Mouse (Mus musculus) megakaryocyte, embryonic 14.5 days (primary cell): Measurements from ENCODE around the gene Impad1. TPM values are rescaled to one million over a fixed set of nuclear protein-coding genes. Genes with fewer than 3 reads are reported as not detected.

Source experiments
- H3K27me3 ChIP-seq: replicated peaks from 2 replicates; pipeline ENCODE3; 2012; ENCODE audit warnings: inconsistent platforms
- H3K36me3 ChIP-seq: replicated peaks from 2 replicates; pipeline ENCODE3; 2012; ENCODE audit warnings: low read length, inconsistent platforms, mixed read lengths
- H3K4me1 ChIP-seq: 2 replicates; pipeline ENCODE4 v1.6.1; 2012; ENCODE audit warnings: inconsistent platforms
- H3K4me3 ChIP-seq: replicated peaks from 2 replicates; pipeline ENCODE3; 2012; ENCODE audit warnings: moderate library complexity, mild to moderate bottlenecking, inconsistent platforms
- H3K9me3 ChIP-seq: 2 replicates; pipeline ENCODE4 v1.6.1; 2012; ENCODE audit warnings: inconsistent platforms
- FLI1 ChIP-seq: IDR thresholded peaks from 2 replicates; pipeline ENCODE4 v1.6.1; 2012; ENCODE audit warnings: low read length, inconsistent platforms, mixed read lengths
- GATA1 ChIP-seq: IDR thresholded peaks from 3 replicates; pipeline ENCODE4 v1.6.1; 2012; ENCODE audit warnings: mixed read lengths, low read length, inconsistent platforms, borderline replicate concordance
- polyA plus RNA-seq: library from polyadenylated mRNA; stranded (reverse); fragments of >175 nt; gene quantifications from 2 replicates; pipeline ENCODE4 v1.2.3, GENCODE M21; 2012; ENCODE audit warnings: low replicate concordance; ENCODE audit not compliant: insufficient read depth

The Impad1 gene
- polyA plus RNA-seq, 1 experiment = 1.2 TPM

DNA sequence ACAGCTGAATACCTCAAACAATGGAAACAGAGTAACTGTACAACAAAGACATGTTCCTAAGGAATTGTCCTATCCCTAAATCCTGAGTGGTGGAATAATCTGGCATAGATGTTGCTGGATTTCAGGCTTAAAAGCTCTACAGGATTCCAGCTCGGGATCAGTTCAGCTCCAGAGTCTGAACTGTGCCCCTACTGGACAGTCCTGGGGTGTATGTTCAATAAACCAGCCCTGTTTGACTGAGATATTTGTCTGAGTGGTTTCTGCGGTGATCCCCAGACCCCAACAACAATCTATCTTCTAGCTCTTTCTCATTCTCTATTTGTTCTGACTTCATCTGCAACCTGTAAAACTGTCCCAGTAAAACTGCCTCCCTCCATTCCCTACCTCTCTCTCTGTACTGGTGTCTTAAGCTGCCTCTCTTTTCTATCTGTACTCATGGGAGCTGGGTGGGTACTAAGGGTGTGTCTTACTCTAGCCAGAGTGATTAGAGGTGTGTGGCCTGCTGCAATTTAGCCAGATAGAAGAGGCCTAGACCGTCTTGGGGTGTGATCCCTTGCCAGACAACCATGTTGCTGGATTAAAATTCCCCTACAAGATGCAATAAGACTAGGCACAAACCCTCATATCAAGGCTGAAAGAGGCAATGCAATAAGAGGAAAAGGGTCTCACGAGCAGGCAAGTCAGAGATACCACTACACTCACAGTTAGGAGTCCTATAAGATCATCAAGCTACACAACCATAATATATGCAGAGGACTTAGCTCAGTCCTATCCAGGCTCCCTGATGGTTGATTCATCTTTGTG lies 10.1 kb downstream of the Impad1 start:
- H3K27me3 ChIP-seq = no peaks in the 10 kb centered on the region
- peaks cover 3% of the 10 kb centered on the region; the same call in 1 of the 2 replicates for H3K4me1 ChIP-seq
- peaks cover 67% of the 10 kb centered on the region for H3K36me3 ChIP-seq
- H3K4me3 ChIP-seq = no peak overlapping the region
- peaks cover 16% of the 10 kb centered on the region for H3K9me3 ChIP-seq
- TF ChIP-seq GATA1 (no peak), FLI1 (no peak)

GRCm38 (mm10) chr4:4779265-4779770 lies 13.8 kb downstream of the Impad1 start:
- peaks cover 10% of the 10 kb centered on the region; the same call in 1 of the 2 replicates for H3K4me1 ChIP-seq
- no peaks in the 10 kb centered on the region for H3K27me3 ChIP-seq
- peaks cover 81% of the 10 kb centered on the region for H3K36me3 ChIP-seq
- peaks cover 16% of the 10 kb centered on the region for H3K9me3 ChIP-seq
- TF ChIP-seq FLI1 (no peak), GATA1 (no peak)
- no peak overlapping the region for H3K4me3 ChIP-seq

DNA sequence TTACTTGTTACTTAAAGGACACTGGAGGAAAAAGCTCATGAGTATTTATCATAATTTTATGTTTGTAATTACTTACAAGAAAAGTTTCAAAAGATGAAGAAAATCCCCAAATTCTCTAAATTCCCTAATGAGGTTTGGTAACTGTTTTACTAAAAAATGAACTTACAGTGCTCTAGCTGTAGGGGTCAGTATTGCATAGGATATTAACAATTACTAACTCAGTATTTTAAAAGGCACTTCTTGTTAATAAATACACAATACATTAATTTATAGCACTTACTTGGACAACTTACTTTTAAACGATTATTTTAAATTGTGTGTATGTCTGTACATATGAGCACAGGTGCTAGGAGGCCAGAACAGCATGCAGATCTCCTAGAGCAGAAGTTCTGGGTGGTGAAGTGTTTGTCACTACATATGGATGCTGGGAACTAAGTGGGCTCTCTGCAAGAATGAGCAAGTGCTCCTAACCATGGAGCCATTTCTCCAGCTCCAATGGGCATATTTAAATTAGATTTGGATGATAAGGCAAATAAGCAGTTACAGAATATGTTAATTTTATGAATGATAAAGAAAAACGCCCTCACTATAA lies 21.5 kb downstream of the Impad1 start:
- TF ChIP-seq GATA1 = no peak
- no peak for TF ChIP-seq FLI1
- H3K36me3 ChIP-seq = peaks cover 90% of the 10 kb centered on the region
- no peaks in the 10 kb centered on the region for H3K27me3 ChIP-seq
- H3K9me3 ChIP-seq = no peaks in the 10 kb centered on the region
- H3K4me1 ChIP-seq = peaks cover 21% of the 10 kb centered on the region; the same call in 1 of the 2 replicates
- H3K4me3 ChIP-seq = no peak overlapping the region

DNA sequence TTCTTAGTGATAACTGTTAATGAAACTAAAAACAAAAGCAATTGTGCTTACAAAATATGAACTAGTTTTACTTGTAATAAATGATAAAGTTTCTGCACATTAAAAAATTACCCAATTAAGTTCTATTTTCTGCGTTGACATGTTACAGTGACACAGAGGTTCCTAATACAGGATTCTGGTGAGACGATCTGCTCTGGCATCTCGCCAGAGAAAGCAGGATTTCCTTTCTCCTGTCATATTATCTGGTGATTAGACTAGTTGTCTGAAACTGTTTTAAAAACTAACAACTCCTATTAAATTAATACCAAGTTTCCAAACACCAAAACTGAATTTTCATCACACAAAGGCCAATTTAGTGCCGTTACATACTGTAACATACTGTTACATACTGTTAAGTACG lies 27.3 kb downstream of the Impad1 start:
- peaks cover 64% of the 10 kb centered on the region for H3K36me3 ChIP-seq
- H3K27me3 ChIP-seq = no peaks in the 10 kb centered on the region
- no peaks in the 10 kb centered on the region for H3K9me3 ChIP-seq
- peaks cover 10% of the 10 kb centered on the region; the same call in 1 of the 2 replicates for H3K4me1 ChIP-seq
- no peak for TF ChIP-seq FLI1
- no peak for TF ChIP-seq GATA1
- H3K4me3 ChIP-seq = no peak overlapping the region

GRCm38 (mm10) chr4:4758376-4758775 lies 34.8 kb downstream of the Impad1 start:
- Histone ChIP-seq H3K9me3 (no peaks in the 10 kb centered on the region), H3K4me3 (no peak overlapping the region), H3K36me3 (peaks cover 3% of the 10 kb centered on the region), H3K27me3 (no peaks in the 10 kb centered on the region), H3K4me1 (no peaks in the 10 kb centered on the region; the same call in 1 of the 2 replicates)
- TF ChIP-seq GATA1 (no peak), FLI1 (no peak)

DNA sequence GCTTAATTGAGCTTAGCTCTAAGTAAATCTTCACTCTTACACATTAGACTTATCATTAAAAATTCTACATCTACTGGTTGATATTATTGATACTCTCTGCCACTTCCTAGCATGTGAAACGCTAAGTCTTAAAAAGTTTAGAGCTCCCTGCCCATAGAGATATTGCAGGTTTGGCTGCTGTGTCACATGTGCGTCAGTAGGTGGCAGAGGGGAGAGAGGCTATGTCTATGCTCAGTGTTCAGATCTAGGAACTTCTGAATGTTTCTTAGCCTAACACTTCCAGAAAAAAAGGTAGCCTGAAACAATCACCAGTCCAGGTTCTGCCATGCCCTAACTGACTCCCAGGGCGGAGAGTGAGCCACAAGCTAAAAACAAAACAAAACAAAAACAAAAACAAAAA lies 63.7 kb downstream of the Impad1 start:
- Histone ChIP-seq H3K9me3 (peaks cover 7% of the 10 kb centered on the region; the same call in 1 of the 2 replicates), H3K4me3 (no peak overlapping the region), H3K4me1 (no peaks in the 10 kb centered on the region), H3K27me3 (no peaks in the 10 kb centered on the region), H3K36me3 (no peaks in the 10 kb centered on the region)
- no peak for TF ChIP-seq GATA1
- TF ChIP-seq FLI1 = no peak

DNA sequence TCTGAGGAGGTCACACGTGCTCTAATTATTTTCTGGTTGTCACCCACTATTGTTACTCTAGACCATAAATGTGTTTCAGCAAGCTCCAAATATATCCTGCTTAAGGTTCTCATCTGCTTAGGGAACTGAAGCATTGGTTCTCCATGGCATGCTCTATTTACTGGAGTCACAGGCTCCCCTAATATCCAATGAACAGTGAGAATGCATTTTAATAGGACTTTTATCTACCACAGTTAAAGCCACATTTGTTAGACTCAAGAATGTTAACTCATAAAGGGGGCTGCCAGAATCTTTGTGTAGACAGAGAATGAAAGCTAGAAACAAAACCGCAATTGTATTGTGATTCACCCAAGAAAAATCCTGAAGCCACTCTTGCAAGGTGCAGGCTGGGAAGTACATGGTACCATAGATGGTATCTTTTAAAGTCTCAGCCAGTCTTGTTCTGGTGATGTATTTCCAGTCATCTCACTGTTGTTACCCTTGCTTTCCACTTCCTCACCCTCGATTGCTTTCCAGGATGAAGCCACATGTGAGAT lies 66.8 kb downstream of the Impad1 start:
- Histone ChIP-seq H3K36me3 (no peaks in the 10 kb centered on the region), H3K27me3 (no peaks in the 10 kb centered on the region), H3K9me3 (0 out of 2 replicates have a peak, but pooled peaks cover 3% of the 10 kb centered on the region), H3K4me1 (no peaks in the 10 kb centered on the region), H3K4me3 (no peak overlapping the region)
- no peak for TF ChIP-seq FLI1
- TF ChIP-seq GATA1 = no peak

GRCm38 (mm10) chr4:4723821-4724220 lies 69.3 kb downstream of the Impad1 start:
- Histone ChIP-seq H3K9me3 (no peaks in the 10 kb centered on the region), H3K4me1 (no peaks in the 10 kb centered on the region), H3K27me3 (no peaks in the 10 kb centered on the region), H3K4me3 (no peak overlapping the region), H3K36me3 (no peaks in the 10 kb centered on the region)
- TF ChIP-seq GATA1 = no peak
- no peak for TF ChIP-seq FLI1

DNA sequence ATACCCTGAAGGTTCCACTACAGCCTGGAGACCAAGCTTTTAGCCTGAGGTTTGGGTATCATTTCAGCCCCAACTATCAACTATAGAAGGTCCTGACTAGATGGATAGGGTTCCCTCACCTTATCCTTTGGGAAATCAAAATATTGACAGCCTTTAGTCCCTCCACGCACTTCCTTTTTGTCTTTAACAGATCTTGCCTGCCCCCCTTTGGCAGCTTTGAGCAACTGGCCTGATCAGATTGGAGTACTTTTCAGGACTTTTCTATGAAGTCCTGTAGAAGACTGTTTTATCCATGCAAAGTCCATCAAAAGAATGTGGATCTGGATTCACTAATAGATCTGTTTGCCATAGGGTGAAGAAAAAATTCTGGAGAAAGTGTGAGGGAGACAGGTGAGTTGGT lies 71.1 kb downstream of the Impad1 start:
- H3K4me1 ChIP-seq = no peaks in the 10 kb centered on the region
- H3K36me3 ChIP-seq = no peaks in the 10 kb centered on the region
- no peaks in the 10 kb centered on the region for H3K27me3 ChIP-seq
- TF ChIP-seq GATA1 (no peak), FLI1 (no peak)
- H3K4me3 ChIP-seq = no peak overlapping the region
- H3K9me3 ChIP-seq = no peaks in the 10 kb centered on the region
